Mouse (Mus musculus): ENCODE results near the gene Ccr1. TPM values are rescaled to one million over a fixed set of nuclear protein-coding genes. Genes with fewer than 3 reads are reported as not detected.

Ccr1 gene
- total and polyA plus RNA-seq, 3 experiments, result 0.07 TPM; not detected in 2

- H3K9ac ChIP-seq (ENCODE audit: control insufficient read depth, low read depth, low read length, poor library complexity, severe bottlenecking), result peak overlapping the region; percentile 56; the same call in 1 of the 2 replicates
- no peak overlapping the region; a peak in 1 of 4 replicates for H3K4me3 ChIP-seq (ENCODE audit: control insufficient read depth in 1 of 2, insufficient read depth in 1 of 2, low read depth in 2 of 2, low read length in 2 of 2)
- no peaks in the 10 kb centered on the region for H3K9me3 ChIP-seq (replicated peaks; ENCODE audit: insufficient read depth, low read length)
- H3K79me2 ChIP-seq (ENCODE audit: control insufficient read depth, insufficient read depth, low read length, poor library complexity), result no peaks in the 10 kb centered on the region
- no peaks in the 10 kb centered on the region for H3K27me3 ChIP-seq (ENCODE audit: control insufficient read depth in 1 of 2, insufficient read depth in 2 of 2, low read length in 2 of 2)
- H3K36me3 ChIP-seq (ENCODE audit: control insufficient read depth in 1 of 2, insufficient read depth in 2 of 2, low read length in 2 of 2), result peaks cover 0 to 56% of the 10 kb centered on the region in 2 experiments; a peak in 2 of 4 replicates
- DNase-seq (ENCODE audit: low read depth, low spot score), result peak; percentile 87
- peaks cover 37 to 38% of the 10 kb centered on the region in 2 experiments for H3K4me1 ChIP-seq (ENCODE audit: control insufficient read depth in 1 of 2, insufficient read depth in 2 of 2, low read length in 2 of 2)
- peak overlapping the region; percentile 96 for H3K27ac ChIP-seq (ENCODE audit: control insufficient read depth, low read depth, low read length)
- TF ChIP-seq MAZ (IDR thresholded peaks at IDR 0.05; ENCODE audit: low read depth, low read length) (no peak), USF1 (IDR thresholded peaks at IDR 0.05; ENCODE audit: low read depth, low read length) (no peak), RAD21 (IDR thresholded peaks at IDR 0.05; ENCODE audit: low read depth, low read length) (no peak), MAX (IDR thresholded peaks at IDR 0.05; ENCODE audit: low read length) (no peak), ZNF384 (IDR thresholded peaks at IDR 0.05; ENCODE audit: low read depth, low read length) (peak; percentile 75), MYC (IDR thresholded peaks at IDR 0.05; ENCODE audit: low read depth, low read length) (no peak), POLR2AphosphoS2 (IDR thresholded peaks at IDR 0.05; ENCODE audit: low read length) (no peak), TCF12 (IDR thresholded peaks at IDR 0.05; ENCODE audit: low read depth, low read length) (peak; percentile 83), CTCF (IDR thresholded peaks at IDR 0.05 in 2 of 3, conservative IDR thresholded peaks at IDR 0.05 in 1 of 3; ENCODE audit: control insufficient read depth in 1 of 3, insufficient read depth in 1 of 3, low read depth in 2 of 3, low read length in 3 of 3, poor library complexity in 1 of 3, severe bottlenecking in 1 of 3) (no peak), MAFK (IDR thresholded peaks at IDR 0.05; ENCODE audit: borderline replicate concordance, low read depth, low read length) (no peak), MYB (IDR thresholded peaks at IDR 0.05; ENCODE audit: low read depth, low read length) (peak; percentile 78), ZKSCAN1 (IDR thresholded peaks at IDR 0.05; ENCODE audit: low read depth, low read length) (no peak), NELFE (IDR thresholded peaks at IDR 0.05; ENCODE audit: low read depth, low read length) (no peak), ZC3H11A (IDR thresholded peaks at IDR 0.05; ENCODE audit: low read depth, low read length) (no peak), EP300 (IDR thresholded peaks at IDR 0.05; ENCODE audit: low read depth in 1 of 2, low read length in 2 of 2) (peak; percentile 93 to 94), MEF2A (IDR thresholded peaks at IDR 0.05; ENCODE audit: extremely low read depth, insufficient replicate concordance, low read depth, low read length, poor library complexity, severe bottlenecking) (no peak), POLR2AphosphoS5 (IDR thresholded peaks at IDR 0.05; ENCODE audit: borderline replicate concordance, low read depth, low read length) (no peak), MXI1 (IDR thresholded peaks at IDR 0.05; ENCODE audit: low read depth, low read length) (no peak), POLR2A (IDR thresholded peaks at IDR 0.05; ENCODE audit: control insufficient read depth in 1 of 2, insufficient read depth in 1 of 2, low read depth in 1 of 2, low read length in 2 of 2, poor library complexity in 1 of 2) (no peak), CHD2 (IDR thresholded peaks at IDR 0.05; ENCODE audit: low read length) (no peak), TBP (IDR thresholded peaks at IDR 0.05; ENCODE audit: low read depth, low read length) (peak; percentile 65), TAL1 (IDR thresholded peaks at IDR 0.05; ENCODE audit: low read length) (peak; percentile 70), ZMIZ1 (IDR thresholded peaks at IDR 0.05; ENCODE audit: low read depth, low read length) (no peak), RCOR1 (IDR thresholded peaks at IDR 0.05; ENCODE audit: low read depth, low read length) (peak; percentile 69; the same call in 1 of the 2 replicates), JUND (IDR thresholded peaks at IDR 0.05; ENCODE audit: low read depth, low read length) (no peak), E2F4 (IDR thresholded peaks at IDR 0.05; ENCODE audit: borderline replicate concordance, low read depth, low read length) (no peak), USF2 (IDR thresholded peaks at IDR 0.05; ENCODE audit: borderline replicate concordance in 1 of 2, insufficient read depth in 1 of 2, low read depth in 1 of 2, low read length in 2 of 2) (no peak), ELF1 (IDR thresholded peaks at IDR 0.05; ENCODE audit: low read depth, low read length) (peak; percentile 54; the same call in 1 of the 2 replicates), GABPA (IDR thresholded peaks at IDR 0.05; ENCODE audit: low read depth, low read length) (no peak), SMC3 (IDR thresholded peaks at IDR 0.05; ENCODE audit: low read depth, low read length) (no peak), BHLHE40 (IDR thresholded peaks at IDR 0.05; ENCODE audit: borderline replicate concordance, low read depth, low read length) (no peak), CHD1 (IDR thresholded peaks at IDR 0.05; ENCODE audit: low read depth, low read length) (no peak), GATA1 (IDR thresholded peaks at IDR 0.05; ENCODE audit: low read depth, low read length) (peak; percentile 96), UBTF (IDR thresholded peaks at IDR 0.05; ENCODE audit: borderline replicate concordance, insufficient read depth, low read depth, low read length) (no peak), ETS1 (IDR thresholded peaks at IDR 0.05; ENCODE audit: low read depth, low read length) (peak; percentile 49), SIN3A (IDR thresholded peaks at IDR 0.05; ENCODE audit: low read length) (0 out of 2 replicates have a peak, but pooled peaks have one; percentile 32), HCFC1 (IDR thresholded peaks at IDR 0.05; ENCODE audit: low read depth, low read length) (peak; percentile 29; the same call in 1 of the 2 replicates), NRF1 (IDR thresholded peaks at IDR 0.05; ENCODE audit: insufficient read depth, low read depth, low read length, poor library complexity, severe bottlenecking) (no peak)
These were observed 16.5 kb upstream of the Ccr1 start for GRCm38 (mm10) chr9:123984943-123985342.

All from MEL (cell line).